ENCODE assay signal across 8 mouse cellular contexts in the genomic region with DNA sequence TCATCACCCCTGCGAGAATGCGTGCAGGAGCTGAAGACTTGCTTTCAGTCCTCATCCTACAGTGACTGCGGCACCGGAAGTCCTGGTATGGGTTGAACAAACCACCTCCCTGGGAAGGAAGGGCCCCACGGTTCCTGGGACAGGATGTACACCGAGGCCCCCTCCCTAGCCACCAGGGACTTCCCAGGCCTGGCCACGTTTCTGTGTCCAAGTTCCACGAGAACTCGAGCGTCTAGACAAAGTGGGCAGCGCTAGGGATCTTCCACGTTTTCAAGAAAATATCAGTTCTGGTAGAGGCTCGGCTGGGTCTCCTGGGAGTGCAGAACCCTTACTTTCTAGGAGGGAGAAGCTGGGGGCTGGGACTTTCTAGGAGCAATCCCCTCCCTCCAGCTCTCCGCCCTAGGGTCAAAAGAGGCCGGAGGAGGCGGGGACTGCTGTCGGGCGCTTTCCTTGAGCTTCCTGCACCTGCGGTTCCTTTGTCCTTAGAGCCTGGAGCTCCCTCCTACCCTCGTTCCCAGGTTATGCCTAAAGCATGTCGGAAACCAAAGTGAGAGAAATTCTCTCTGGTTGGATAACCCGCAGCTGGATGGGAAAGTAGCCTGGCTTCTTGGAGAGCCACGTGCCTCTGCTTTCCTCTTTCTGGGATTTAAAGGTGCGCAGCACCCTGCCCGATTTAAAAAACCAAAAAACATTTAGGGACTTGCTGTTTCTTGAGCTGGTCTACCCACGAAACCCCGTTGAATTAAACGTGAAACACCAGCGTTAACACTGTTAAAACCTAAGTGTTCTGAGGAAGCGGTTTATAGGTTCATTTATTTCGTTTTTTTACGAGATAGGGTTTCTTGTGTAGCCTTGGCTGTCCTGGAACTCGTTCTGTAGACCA. TPM values are rescaled to one million over a fixed set of nuclear protein-coding genes. Genes with fewer than 3 reads are reported as not detected.
DNase-seq lines count a peak whose midpoint lies in the region; ATAC-seq and TF ChIP-seq lines count a peak whose summit lies in the region.

No protein-coding gene starts in this region.

- peak overlapping the region; percentile 62 for H3K4me2 ChIP-seq in forebrain, postnatal 0 days (ENCODE audit: low read depth)
- peak overlapping the region; percentile 79 for H3K4me2 ChIP-seq in hindbrain, embryonic 16.5 days (ENCODE audit: low read length)
- H3K4me2 ChIP-seq in liver, embryonic 13.5 days: peak overlapping the region; percentile 99

- H3ac ChIP-seq in C2C12 (ENCODE audit: control insufficient read depth, insufficient read length, low read depth): peak overlapping the region; percentile 34

- TF ChIP-seq CTCF in C2C12 (IDR thresholded peaks at IDR 0.05; ENCODE audit: control insufficient read depth, insufficient read depth, insufficient read length): no peak
- TF ChIP-seq CTCF in forebrain, postnatal 0 days (IDR thresholded peaks at IDR 0.05; ENCODE audit: low read depth): no peak

- H3K27me3 ChIP-seq in C2C12 (ENCODE audit: control insufficient read depth, insufficient read depth, insufficient read length): no peaks in the 10 kb centered on the region
- no peaks in the 10 kb centered on the region for H3K27me3 ChIP-seq in forebrain, postnatal 0 days (ENCODE audit: insufficient read depth, low read length)
- H3K27me3 ChIP-seq in hindbrain, embryonic 16.5 days (replicated peaks; ENCODE audit: control insufficient read depth, insufficient read depth, low read length): 0 out of 2 replicates have a peak, but pooled peaks cover 2% of the 10 kb centered on the region
- H3K27me3 ChIP-seq in liver, embryonic 13.5 days: peaks cover 10% of the 10 kb centered on the region; the same call in 1 of the 2 replicates

- H3K9ac ChIP-seq in forebrain, postnatal 0 days: peak overlapping the region; percentile 11; the same call in 1 of the 2 replicates
- peak overlapping the region; percentile 41 for H3K9ac ChIP-seq in hindbrain, embryonic 16.5 days (ENCODE audit: low read depth, low read length)
- H3K9ac ChIP-seq in liver, embryonic 13.5 days: peak overlapping the region; percentile 93

- no peak overlapping the region for H3K27ac ChIP-seq in forebrain, postnatal 0 days (ENCODE audit: low read depth, low read length)
- H3K27ac ChIP-seq in hindbrain, embryonic 16.5 days (ENCODE audit: low read depth, low read length): peak overlapping the region; percentile 31
- H3K27ac ChIP-seq in liver, embryonic 13.5 days: peak overlapping the region; percentile 98

- 8% methylated on average over 33 of the region's 33 CpGs for WGBS in forebrain, postnatal 0 days
- 4% methylated on average over 33 of the region's 33 CpGs for WGBS in hindbrain, embryonic 16.5 days
- 2% methylated on average over 33 of the region's 33 CpGs for WGBS in liver, embryonic 13.5 days (ENCODE audit: insufficient replicate concordance)

- peak overlapping the region; percentile 83 for H3K4me3 ChIP-seq in C2C12 (ENCODE audit: insufficient read depth, poor library complexity, severe bottlenecking)
- peak overlapping the region; percentile 57 for H3K4me3 ChIP-seq in forebrain, postnatal 0 days (ENCODE audit: low read depth, low read length)
- H3K4me3 ChIP-seq in hindbrain, embryonic 16.5 days (ENCODE audit: low read length): peak overlapping the region; percentile 67
- peak overlapping the region; percentile 81 for H3K4me3 ChIP-seq in liver, embryonic 13.5 days (replicated peaks)

- DNase-seq in adrenal gland, adult 18-20 months (ENCODE audit: low spot score in 2 of 2): peak; percentile 32 to 52
- DNase-seq in forebrain, postnatal 0 days: peak; percentile 16
- peak; percentile 34 for DNase-seq in liver, embryonic 13.5 days
- peak; percentile 83 to 87 for DNase-seq in natural killer cell, adult 2 months (ENCODE audit: low spot score in 2 of 2)
- peak; percentile 77 to 78 for DNase-seq in thymus, postnatal 10 days (ENCODE audit: low spot score in 2 of 2)

- peaks cover 7% of the 10 kb centered on the region for H3K4me1 ChIP-seq in forebrain, postnatal 0 days (ENCODE audit: insufficient read depth)
- peaks cover 47% of the 10 kb centered on the region for H3K4me1 ChIP-seq in hindbrain, embryonic 16.5 days (ENCODE audit: control insufficient read depth, insufficient read depth, low read depth, low read length)
- H3K4me1 ChIP-seq in liver, embryonic 13.5 days (replicated peaks): peaks cover 83% of the 10 kb centered on the region

- peaks cover 40% of the 10 kb centered on the region for H3K79me2 ChIP-seq in C2C12 (ENCODE audit: control insufficient read depth, insufficient read depth)

- peaks cover 21% of the 10 kb centered on the region for H3K79me3 ChIP-seq in C2C12 (ENCODE audit: low read depth)

- ATAC-seq in forebrain, postnatal 0 days: no peak
- ATAC-seq in hindbrain, embryonic 16.5 days: no peak
- no peak for ATAC-seq in liver, embryonic 13.5 days (ENCODE audit: low read depth)
- no peak for ATAC-seq in erythroid progenitor cell, adult 5-6 weeks (replicated peaks; ENCODE audit: low FRiP score, poor library complexity, severe bottlenecking)

- H3K9me3 ChIP-seq in forebrain, postnatal 0 days (ENCODE audit: low read length): no peaks in the 10 kb centered on the region
- no peaks in the 10 kb centered on the region for H3K9me3 ChIP-seq in hindbrain, embryonic 16.5 days (ENCODE audit: control insufficient read depth, low read length)
- no peaks in the 10 kb centered on the region for H3K9me3 ChIP-seq in liver, embryonic 13.5 days (replicated peaks)

- H3K36me3 ChIP-seq in C2C12 (ENCODE audit: control insufficient read depth, insufficient read depth): no peaks in the 10 kb centered on the region
- H3K36me3 ChIP-seq in forebrain, postnatal 0 days (ENCODE audit: insufficient read depth): no peaks in the 10 kb centered on the region
- no peaks in the 10 kb centered on the region for H3K36me3 ChIP-seq in hindbrain, embryonic 16.5 days (ENCODE audit: control insufficient read depth, insufficient read depth, low read length)
- no peaks in the 10 kb centered on the region for H3K36me3 ChIP-seq in liver, embryonic 13.5 days

TF ChIP-seq in C2C12, 6 proteins besides CTCF, POLR2A, EP300 and RAD21:
- no peak for TF ChIP-seq MYOG (IDR thresholded peaks at IDR 0.05; ENCODE audit: control insufficient read depth, extremely low read depth, insufficient read length)
- TF ChIP-seq USF1 (IDR thresholded peaks at IDR 0.05; ENCODE audit: low read depth): no peak
- no peak for TF ChIP-seq CEBPB (IDR thresholded peaks at IDR 0.05; ENCODE audit: low read depth)
- no peak for TF ChIP-seq MAX (IDR thresholded peaks at IDR 0.05)
- no peak for TF ChIP-seq FOSL1 (IDR thresholded peaks at IDR 0.05; ENCODE audit: insufficient read depth, low read length, poor library complexity, severe bottlenecking)
- no peak for TF ChIP-seq MYOD1 (IDR thresholded peaks at IDR 0.05; ENCODE audit: control insufficient read depth, insufficient read length, low read depth)

RNA-seq across cellular contexts. Expression of a gene that starts 2.5 kb away (rescaled TPM):
- 61.4 TPM for polyA plus RNA-seq in C2C12 (2012; fragmentation: generic; extraction: Trizol)
- 10 to 100 TPM; 20.7 to 24.6 TPM for total RNA-seq in adrenal gland, adult 18-20 months (2021)
- 4.8 and 8.5 TPM in 2 replicates for total RNA-seq in forebrain, postnatal 0 days (2014; rRNA removed)
- 19.3 and 22.7 TPM in 2 replicates for polyA plus RNA-seq in forebrain, postnatal 0 days (2015; fragmentation: Nextera tagmentation; extraction: Ambion mirVana)
- polyA plus RNA-seq in hindbrain, embryonic 16.5 days (2015; fragmentation: Nextera tagmentation; extraction: Ambion mirVana): 18.2 and 19.6 TPM in 2 replicates
- 20.5 and 24.1 TPM in 2 replicates for polyA plus RNA-seq in liver, embryonic 13.5 days (2015; fragmentation: Nextera tagmentation; extraction: Ambion mirVana)
- total RNA-seq in erythroid progenitor cell, adult 5-6 weeks (2015; ENCODE audit: low replicate concordance): 10.9 and 16.2 TPM in 2 replicates
- 7.6 and 8.1 TPM in 2 replicates for total RNA-seq in erythroid progenitor cell, adult 5-6 weeks (2017; ENCODE audit: low replicate concordance)

RNA-seq across cellular contexts. Expression of a gene that starts 25.9 kb away (rescaled TPM):
- polyA plus RNA-seq in C2C12 (2012; fragmentation: generic; extraction: Trizol): 117 TPM
- total RNA-seq in adrenal gland, adult 18-20 months (2021): 10 to 100 TPM; 66.3 to 79.0 TPM
- 89.5 and 94.8 TPM in 2 replicates for total RNA-seq in forebrain, postnatal 0 days (2014; rRNA removed)
- polyA plus RNA-seq in forebrain, postnatal 0 days (2015; fragmentation: Nextera tagmentation; extraction: Ambion mirVana): 59.8 and 67.5 TPM in 2 replicates
- 66.8 and 71.2 TPM in 2 replicates for polyA plus RNA-seq in hindbrain, embryonic 16.5 days (2015; fragmentation: Nextera tagmentation; extraction: Ambion mirVana)
- 45.9 and 46.8 TPM in 2 replicates for polyA plus RNA-seq in liver, embryonic 13.5 days (2015; fragmentation: Nextera tagmentation; extraction: Ambion mirVana)
- 7.9 and 13.4 TPM in 2 replicates for total RNA-seq in erythroid progenitor cell, adult 5-6 weeks (2015; ENCODE audit: low replicate concordance)
- total RNA-seq in erythroid progenitor cell, adult 5-6 weeks (2017; ENCODE audit: low replicate concordance): 18.4 and 23.1 TPM in 2 replicates

RNA-seq across cellular contexts. Expression of a gene that starts 27.5 kb away (rescaled TPM):
- 81.5 TPM for polyA plus RNA-seq in C2C12 (2012; fragmentation: generic; extraction: Trizol)
- total RNA-seq in adrenal gland, adult 18-20 months (2021): 10 to 100 TPM; 71.3 to 77.8 TPM
- 65.9 and 78.2 TPM in 2 replicates for total RNA-seq in forebrain, postnatal 0 days (2014; rRNA removed)
- polyA plus RNA-seq in forebrain, postnatal 0 days (2015; fragmentation: Nextera tagmentation; extraction: Ambion mirVana): 14.6 and 14.7 TPM in 2 replicates
- 12.4 and 15.5 TPM in 2 replicates for polyA plus RNA-seq in hindbrain, embryonic 16.5 days (2015; fragmentation: Nextera tagmentation; extraction: Ambion mirVana)
- polyA plus RNA-seq in liver, embryonic 13.5 days (2015; fragmentation: Nextera tagmentation; extraction: Ambion mirVana): 6.9 and 7.6 TPM in 2 replicates
- total RNA-seq in erythroid progenitor cell, adult 5-6 weeks (2015; ENCODE audit: low replicate concordance): 24.3 and 25.6 TPM in 2 replicates
- 11.8 and 16.9 TPM in 2 replicates for total RNA-seq in erythroid progenitor cell, adult 5-6 weeks (2017; ENCODE audit: low replicate concordance)

RNA-seq across cellular contexts. Expression of a gene that starts 41.1 kb away (rescaled TPM):
- polyA plus RNA-seq in C2C12 (2012; fragmentation: generic; extraction: Trizol): 0.04 TPM
- 1 to 10 TPM; 2.7 to 2.8 TPM for total RNA-seq in adrenal gland, adult 18-20 months (2021)
- total RNA-seq in forebrain, postnatal 0 days (2014; rRNA removed): 2.2 and 2.7 TPM in 2 replicates
- polyA plus RNA-seq in forebrain, postnatal 0 days (2015; fragmentation: Nextera tagmentation; extraction: Ambion mirVana): 2.4 and 2.5 TPM in 2 replicates
- polyA plus RNA-seq in hindbrain, embryonic 16.5 days (2015; fragmentation: Nextera tagmentation; extraction: Ambion mirVana): 2.6 and 3.2 TPM in 2 replicates
- 61.2 and 61.3 TPM in 2 replicates for polyA plus RNA-seq in liver, embryonic 13.5 days (2015; fragmentation: Nextera tagmentation; extraction: Ambion mirVana)
- 98.7 and 109 TPM in 2 replicates for total RNA-seq in erythroid progenitor cell, adult 5-6 weeks (2015; ENCODE audit: low replicate concordance)
- 54.7 and 70.5 TPM in 2 replicates for total RNA-seq in erythroid progenitor cell, adult 5-6 weeks (2017; ENCODE audit: low replicate concordance)

Comparison
In these comparisons a context has a peak if more than half of its experiments do, and no peak if none do; other contexts are left out.
1. DNase-seq: peak in every context shown above with its lines; median percentile 85 in natural killer cell, adult 2 months; 78 in thymus, postnatal 10 days; 42 in adrenal gland, adult 18-20 months; 34 in liver, embryonic 13.5 days; 16 in forebrain, postnatal 0 days.
2. H3K9ac ChIP-seq: peak in every context shown above with its lines; median percentile 93 in liver, embryonic 13.5 days; 41 in hindbrain, embryonic 16.5 days; 11 in forebrain, postnatal 0 days.